Mouse (Mus musculus): ENCODE measurements around the gene Supt4a. TPM values are rescaled to one million over a fixed set of nuclear protein-coding genes. Genes with fewer than 3 reads are reported as not detected.

Gene Supt4a
- total RNA-seq, 2 experiments from 2014 or later = 47.9 to 49.9 TPM

DNA sequence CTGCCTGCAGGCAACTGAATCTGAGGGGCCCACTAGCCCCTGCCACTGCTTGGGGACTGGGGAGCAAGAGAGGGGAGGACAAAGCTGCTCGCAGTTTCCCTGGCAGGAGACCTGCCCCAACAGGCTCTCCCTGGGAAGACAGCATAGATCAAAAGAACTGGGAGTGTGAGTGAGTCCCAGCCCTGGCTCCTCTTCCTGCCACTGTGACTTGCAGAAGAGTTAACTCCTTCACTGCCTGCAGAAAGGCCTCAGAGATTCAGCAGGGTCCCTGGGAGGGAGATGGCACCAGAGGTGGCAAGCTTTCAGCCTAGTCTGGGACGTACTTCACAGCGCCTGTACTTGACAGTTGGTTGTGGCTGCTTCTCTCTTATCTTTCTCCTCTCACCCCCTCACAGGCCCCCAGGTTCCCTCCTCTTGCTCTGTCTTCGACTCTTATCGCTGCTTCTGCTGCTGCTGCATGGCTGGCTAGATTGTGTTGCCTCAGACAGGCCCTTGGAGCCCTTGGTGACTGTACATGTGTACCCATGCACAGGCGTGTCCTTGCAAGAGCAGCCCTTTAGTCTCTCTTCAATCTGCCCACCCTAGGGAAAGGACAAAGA is 11.3 kb upstream of the Supt4a start:
- DNase-seq = no peak

DNA sequence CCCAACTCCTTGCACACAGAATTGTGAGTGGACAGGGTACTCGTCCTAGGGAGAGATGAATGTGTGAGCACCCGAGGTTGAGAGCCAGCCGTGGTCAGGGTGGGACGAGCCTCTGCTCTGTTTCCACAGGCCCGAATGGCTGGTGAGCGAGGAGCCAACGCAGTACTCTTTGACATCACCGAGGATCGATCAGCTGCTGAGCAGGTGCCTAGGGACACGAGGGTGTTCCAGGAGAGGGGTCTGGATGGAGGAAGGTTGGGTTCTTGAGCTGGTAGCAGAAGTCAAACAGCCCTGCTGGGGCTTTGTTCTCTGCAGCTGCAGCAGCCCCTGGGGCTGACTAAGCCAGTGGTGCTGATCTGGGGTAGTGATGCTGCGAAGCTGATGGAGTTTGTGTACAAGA is 10.3 kb upstream of the Supt4a start:
- DNase-seq = no peak

DNA sequence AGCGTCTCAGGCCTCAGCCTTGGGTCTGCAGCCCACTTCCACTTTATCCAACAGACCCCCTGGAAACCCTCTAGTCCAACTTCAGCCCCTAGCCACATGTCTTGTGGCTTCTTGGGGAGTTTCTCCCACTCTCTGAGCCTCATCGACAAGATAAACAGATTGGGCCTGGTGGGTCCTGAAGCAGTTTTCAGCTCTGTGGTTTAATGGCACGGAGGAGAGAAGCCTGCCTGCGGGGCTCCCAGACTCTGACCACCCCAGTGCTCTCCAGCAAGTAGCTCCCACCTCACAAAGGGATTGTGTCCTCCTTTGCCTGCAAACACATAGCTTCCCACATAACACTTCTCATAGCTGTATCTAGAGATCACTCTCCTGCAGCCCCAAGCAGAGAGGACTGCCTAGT is 9.9 kb upstream of the Supt4a start:
- DNase-seq = no peak

DNA sequence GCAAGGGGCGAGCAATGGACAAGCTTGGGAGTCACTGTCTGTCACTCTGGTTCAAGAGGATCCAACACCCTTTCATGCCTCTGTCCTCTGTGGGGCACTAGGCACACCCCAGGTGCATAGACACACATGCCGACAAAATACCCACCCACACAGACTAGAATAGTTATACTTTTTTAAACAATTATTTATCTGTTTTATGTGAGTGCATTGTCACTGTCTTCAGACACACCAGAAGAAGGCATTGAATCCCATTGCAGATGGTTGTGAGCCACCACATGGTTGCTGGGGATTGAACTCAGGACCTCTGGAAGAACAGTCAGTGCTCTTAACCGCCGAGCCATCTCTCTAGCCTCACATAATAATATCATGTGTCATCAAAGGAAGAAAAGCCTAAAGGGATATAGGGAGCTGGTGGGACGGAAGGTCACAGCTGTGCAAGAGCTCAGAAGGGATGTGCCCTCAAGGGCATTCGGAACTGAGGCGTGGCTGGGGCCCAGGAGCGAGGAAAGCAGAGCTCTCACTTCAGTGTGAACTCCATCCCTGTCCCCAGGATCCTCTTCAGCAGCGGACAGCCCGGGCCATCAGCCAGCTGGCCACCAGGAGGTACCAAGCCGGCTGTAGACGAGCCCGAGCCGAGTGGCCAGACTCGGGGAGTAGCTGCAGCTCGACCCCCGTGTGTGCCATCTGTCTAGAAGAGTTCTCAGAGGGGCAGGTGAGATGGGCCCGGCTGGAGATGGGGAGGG is 8.3 kb upstream of the Supt4a start:
- no peak for DNase-seq

DNA sequence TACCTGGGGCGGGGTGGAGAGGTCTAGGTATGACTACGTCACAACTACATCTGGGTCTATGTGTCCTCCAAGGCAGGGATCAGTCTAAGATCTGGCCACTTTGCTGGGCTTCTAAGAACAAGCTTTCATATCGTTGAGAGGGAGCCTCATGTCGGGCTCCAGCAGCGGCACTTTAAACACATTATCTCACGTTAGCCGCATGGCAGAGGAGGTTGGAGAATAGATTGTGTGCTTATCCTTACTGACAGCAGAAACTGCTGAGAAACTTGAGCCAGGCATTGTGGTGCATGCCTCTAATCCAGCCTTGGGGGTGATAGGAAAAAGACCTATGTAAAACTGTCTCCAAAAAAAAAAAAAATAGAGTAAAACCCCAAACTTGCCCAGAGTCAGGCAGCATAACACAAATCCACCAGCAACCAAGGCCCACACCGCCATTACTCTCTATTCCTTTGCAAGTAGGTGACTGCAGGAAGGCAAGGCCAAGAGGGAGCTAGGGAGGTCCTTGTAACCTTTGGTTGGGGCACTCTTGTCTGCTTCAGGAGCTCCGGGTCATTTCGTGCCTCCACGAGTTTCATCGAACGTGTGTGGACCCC is 7.7 kb upstream of the Supt4a start:
- no peak for DNase-seq

DNA sequence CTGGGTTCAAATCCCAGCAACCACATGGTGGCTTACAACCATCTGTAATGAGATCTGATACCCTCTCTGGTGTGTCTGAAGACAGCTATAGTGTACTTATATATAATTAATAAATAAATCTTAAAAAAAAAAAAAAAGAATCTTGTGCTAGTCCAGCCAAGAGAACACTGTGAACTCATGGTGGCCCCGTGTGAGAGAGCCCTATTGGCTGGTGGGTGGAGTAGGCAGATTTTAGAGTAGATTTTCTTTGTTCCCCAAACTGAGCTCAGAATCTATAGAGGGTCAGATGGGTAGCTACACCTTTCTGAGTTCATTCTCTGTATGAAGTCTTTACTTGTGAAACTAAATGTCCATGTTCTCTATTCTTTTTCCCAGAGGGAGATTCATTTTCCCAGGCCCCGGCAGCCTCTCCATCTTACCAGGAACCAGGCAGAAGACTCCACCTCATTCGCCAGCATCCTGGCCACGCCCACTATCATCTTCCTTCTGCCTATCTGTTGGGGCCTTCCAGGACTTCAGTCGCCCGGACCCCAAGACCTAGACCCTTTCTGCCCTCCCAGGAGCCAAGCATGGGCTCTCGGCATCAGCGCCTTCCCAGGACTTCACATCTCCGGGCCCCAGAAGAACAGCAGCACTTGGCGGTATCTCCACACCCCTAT is 6.6 kb upstream of the Supt4a start:
- no peak for DNase-seq

DNA sequence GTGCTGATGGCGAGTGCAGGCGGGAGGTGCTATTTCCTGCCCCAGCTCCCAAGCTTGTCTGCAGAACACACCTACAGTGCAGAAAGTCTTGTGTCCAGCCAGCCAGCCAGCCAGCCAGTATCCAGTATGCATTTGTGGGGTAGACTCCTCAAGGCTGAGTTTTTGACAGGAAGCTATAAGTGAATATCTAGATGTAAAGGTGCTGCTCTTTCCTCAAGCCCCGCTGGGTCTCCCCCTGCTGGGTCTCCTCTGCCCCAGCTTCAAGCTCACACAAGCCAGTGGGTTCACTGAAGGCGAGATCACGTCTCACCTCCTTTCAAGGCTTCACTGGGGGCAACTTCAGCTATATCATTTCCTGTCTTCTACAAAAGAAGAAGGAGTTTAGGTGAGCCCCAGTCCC is 3.0 kb upstream of the Supt4a start:
- DNase-seq = no peak

DNA sequence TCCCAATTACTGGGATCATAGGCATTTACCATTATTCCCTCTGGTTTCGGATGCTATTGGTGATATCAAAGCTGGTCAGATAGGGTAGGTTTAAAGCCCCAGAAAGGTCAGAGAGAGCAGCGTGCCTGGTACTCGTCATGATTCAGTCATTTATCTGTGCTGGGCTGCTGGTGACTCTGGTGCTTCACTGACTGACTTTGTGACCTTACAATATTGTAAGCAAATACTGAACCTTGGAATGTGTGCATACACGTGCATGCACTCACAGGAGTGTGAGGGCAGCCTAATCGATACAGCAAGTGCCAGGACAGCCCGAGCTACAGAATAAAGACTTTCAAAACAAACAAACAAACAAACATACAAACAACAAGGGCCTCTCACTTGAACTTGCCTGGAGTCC is 1.7 kb upstream of the Supt4a start:
- DNase-seq = no peak

DNA sequence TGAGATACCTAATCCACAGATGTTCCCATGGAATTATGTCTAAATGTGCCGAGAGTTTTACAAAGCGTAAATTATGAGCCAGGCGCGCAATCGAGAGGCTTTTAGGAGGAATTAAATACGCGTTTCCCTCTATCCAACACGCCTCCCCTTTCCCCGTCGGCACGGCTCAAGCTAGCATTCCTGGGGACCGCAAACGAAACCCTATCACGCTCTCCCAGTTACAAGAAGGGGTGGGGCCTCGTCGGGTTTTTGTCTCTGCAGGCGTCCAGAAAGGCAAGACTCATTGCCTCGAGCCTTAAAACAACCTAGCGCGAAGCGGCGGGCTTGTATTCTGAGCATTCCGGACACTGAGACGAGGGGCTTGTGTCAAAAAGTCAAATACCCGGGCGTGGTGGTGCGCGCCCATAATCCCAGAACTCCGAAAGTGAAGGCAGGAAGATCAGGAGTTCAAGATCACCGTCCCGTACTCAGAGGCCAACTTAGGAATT is 661 bp upstream of the Supt4a start:
- peak; percentile 67 for DNase-seq

DNA sequence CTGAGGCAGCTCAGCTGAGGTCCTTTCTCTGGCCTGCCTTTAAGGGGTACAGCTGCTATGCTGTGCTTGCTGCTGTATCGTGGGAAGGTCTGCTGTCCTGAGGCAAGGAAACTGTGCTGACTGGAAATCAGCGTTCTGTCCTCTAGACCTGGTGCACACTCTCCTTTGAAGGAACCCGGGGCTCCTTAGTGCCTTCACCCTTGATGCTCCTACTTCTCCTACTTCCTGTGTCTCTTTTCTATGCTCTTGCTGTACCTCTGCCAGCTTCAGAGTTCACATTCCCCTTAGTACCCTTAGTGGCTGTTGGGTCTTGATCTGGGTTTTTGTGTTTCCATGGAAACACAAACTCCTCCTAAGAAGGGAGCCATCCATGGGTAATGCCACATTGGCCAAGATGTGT is 6.3 kb downstream of the Supt4a start:
- no peak for DNase-seq

DNA sequence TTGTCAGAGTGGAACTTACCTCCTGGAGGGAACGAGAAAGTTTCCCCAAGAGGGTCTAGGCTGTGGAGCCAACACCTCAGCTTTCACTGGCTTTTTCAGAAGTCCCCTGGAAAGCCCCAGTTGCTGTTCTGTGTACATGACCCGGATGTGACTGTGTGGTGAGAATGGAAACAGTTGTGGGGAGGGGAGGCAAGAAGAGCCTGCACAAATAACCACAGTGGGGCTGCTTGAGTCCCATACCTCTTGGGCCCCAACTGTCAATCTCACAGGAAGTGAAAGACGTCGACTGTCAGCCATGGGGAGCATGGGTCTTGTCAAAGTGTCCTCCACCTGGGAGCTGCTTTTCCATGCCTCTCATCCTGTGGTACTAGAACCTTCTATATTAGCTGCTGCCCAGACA is 7.6 kb downstream of the Supt4a start:
- no peak for DNase-seq

DNA sequence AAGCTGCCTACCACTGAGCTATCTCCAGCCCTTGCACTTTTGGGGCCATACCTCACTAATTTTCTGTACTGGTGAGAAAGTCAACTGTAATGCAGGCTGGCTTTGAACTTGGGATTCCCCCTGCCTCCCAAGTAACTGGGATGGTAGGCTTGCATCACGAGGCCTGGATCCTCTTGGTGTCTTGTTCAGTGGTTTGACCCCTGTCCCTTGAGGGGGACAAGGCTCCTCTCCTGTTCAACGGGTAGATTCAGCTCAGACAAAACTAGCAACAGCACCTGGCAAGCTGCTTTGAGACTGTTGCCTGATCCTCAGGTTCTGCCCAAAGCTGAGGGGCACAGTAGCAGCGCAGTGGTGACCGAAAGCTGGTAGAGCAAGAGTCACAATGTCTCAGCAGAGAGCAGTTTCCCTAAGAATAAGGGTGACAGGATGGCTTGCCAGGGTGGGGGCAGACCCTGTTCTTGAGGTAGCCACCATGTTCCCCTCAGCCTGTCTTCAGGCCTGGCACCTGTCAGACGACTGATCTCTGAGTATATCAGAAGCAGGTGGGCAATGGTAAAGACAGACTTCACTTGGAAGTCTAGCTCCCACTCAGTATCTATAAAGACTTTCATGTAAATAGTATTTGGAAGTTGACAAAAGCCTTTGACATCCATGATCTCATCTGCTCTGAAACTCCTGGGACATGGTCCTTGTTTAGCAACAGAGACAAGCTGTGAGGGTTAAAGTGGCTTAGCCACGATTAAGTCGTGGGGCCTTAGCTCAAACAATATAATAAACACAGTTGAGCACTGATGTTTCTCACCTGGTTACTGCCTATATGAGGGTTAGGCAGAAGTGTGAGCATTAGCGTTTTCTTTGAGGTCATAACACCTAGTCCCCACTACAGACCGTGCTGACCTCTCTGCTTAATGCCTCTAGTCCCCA is 8.5 kb downstream of the Supt4a start:
- no peak for DNase-seq

DNA sequence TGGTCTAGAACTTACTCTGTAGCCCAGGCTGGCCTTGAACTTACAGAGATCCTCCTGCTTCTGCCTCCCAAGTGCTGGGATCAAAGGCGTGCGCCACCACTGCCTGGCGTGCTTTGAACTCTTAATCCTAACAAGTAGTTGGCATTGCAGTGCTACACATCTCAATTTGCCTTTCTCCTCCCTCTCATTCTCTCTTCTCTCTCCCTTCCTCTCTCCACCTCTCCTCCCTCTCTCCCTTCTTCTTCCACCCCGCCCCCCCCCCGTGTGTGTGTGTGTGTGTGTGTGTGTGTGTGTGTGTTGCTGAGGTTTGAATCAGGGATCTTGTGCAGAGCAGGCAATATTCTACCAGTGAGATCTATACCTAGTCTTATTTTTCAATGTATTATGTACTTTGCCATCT is 10.0 kb downstream of the Supt4a start:
- no peak for DNase-seq

DNA sequence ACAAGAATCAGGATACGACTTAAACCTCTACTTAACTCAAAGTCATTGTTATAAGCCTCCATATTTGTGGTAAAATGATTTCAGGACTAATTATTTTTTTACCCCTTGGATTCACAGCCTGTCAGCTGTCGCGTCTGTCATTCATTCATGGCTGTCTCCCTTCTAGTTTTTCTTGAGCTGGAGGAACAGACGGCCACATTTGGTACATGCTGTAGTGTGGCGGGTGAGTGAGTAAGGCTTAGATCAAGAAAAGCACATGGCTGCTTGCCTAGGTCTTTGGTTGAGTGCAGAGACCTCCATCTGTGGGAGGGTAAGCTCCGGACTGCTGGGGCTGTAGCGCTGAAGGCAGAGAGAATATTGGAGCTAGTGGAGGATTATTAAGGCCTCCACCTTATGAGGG is 10.4 kb downstream of the Supt4a start:
- DNase-seq = no peak

DNA sequence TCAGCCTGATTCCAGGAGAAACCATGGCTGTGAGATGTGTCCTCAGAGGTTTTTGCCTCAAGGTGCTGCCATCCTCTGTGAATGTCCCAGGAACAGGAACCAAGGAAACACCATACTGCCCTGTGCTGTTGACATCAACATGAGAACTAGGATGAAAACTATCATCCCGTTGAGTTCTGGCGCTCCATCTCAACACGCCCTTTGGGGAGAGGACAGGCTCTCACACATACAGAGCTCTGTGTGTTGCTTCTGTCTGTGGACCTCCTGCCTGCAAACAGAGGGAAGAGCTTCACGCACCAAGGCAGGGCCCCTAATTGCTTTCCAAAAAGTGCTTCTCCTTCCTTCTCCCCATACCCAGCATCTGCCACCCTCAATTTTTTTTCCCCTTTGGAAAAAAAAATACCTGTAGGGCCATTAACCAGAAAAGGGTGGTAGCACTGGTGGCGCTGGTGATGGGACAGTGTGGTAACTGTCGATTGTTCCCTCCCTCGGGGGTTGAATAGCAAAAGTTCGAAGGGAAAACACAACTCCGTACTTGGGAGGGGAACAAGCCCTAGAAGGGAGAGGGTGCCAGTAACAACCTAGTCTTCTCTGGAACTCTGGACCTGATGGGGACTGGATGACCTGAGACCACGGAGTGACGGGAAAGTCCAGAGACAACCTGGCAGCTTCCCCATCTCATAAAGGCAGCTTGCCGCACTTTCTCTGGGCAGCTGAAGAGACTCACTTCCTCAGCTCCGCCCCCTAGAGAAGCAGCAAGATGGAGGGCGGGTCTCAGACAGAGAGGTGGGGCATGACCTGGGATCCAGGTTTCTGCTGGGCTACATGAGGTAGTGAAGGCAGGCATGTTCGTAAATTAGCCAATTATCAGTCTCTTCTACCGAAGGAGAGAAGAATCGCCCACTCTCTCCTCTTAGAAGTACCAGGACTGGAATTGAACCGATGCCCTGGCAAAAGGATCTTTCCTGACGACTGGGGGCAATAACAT is 11.1 kb downstream of the Supt4a start:
- DNase-seq = no peak

DNA sequence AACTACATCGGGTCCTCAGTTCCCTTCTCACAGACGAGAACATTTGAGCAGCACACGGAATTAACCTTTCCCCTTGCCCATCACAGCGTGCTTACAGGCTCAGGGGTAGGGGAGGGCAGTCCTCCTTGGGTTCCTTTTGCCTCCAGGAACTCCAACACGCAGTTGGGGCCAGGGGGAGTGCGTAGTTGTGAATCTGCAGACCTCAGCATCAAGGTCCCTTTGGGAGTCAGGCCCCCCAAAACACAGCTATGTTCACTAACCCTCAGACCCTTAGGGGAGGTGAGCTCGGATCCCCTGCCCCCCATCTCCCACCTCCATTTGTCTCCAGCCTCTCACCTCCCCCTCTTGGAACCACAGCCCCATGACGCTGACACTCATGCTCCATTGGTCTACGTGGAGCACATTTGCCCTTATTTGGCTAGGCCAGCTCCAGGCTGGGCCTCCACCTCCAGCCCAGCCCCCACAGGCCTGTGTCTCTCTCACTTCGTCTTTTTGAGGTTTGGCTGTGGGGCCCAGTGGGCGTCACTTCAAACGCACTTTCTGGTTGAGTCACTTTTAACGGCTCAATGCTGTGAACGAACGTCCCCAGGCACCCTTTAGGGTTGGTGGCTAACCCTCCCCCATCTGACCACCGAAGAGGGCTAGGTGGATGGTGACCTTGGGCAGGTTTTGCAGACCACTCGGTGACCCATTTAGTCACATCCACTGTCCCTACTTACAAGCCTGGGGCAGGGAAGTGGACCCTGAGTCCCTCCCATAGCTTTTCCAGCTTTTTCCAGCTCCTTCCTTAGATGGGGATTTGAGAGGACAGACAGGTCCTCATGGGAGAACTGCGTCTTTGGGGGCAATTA is 12.1 kb downstream of the Supt4a start:
- peak; percentile 26 for DNase-seq

DNA sequence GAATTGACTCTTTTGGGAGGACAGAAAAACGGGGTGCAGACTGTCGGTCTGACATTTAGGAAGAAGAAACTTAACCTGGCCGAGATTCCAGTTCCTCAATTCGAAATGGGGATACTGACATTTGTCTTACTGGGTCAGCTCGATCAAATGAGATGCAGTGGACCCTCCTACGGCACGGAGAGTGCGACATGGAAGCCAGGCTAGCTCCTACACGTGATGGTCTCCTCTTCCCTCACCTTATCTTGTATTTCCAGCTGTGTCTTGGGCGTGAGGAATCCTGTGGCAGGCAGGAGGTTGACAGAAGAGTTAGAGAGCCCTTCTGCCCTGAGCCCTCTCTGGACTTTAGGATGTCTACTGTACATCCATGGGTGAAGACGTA is 12.7 kb downstream of the Supt4a start:
- no peak for DNase-seq

DNA sequence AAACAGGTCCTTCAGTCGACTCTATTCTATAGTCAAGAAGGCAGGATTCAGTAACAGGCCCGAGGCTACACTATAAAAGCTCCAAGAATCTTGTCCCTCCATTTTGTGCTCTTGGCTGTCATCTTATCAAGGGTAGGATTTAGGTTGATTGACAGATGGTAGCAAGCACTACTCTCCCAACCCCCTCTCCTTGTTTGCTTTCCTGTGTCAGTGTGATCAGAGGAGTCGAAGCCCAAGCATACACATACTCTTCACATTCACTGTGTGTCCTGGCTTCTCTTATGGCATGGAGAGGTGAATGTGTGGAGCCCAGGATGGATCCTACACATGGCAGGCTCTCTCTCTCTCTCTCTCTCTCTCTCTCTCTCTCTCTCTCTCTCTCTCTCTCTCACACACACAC is 13.2 kb downstream of the Supt4a start:
- DNase-seq = no peak

DNA sequence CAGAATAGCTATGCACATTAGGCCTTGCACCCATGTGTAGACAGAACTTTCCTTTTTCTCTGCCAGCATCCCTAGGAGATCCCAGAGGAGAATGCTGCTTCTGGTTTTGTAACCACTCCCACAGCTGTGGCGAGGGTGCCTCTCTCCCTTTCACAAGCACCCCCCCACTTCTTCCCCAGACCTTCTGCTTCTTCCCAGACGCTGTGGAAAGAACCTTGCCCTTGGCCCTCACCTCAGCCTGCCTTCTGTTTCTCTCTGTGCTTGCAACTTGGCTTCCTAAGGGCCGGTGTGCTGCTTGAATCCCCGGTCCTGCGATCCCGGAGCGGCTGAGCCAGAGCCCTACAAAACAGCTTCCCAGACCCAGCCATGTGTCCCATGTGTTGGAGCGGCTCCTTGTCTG is 13.7 kb downstream of the Supt4a start:
- no peak for DNase-seq

DNA sequence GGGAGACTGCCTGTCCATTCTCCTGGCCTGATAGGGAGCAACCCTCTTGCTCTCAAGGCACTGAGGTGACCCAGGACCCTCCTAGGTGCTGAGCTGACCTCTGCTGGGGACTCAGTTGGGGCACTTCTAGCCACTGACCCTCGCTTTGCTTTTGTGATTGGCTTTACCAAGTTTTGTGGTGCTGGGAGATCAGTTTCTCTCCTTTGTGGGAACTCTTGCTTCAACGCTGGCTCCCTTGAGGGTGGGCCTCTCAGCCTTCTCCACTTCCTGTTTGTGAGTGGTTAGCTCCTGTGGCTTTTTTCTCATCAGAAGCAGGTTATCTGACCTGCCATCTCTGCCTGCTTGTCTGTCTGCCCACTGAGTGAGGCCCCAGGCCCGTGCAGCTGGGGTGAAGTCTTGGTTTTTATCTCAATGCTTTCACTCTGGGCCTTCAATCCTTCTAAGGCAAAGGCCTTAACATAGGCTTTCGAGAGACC is 14.2 kb downstream of the Supt4a start:
- no peak for DNase-seq
